Mouse (Mus musculus) olfactory bulb, adult 2 months (tissue): ENCODE results near the gene Vrk1.

Experiments used
- CTCF ChIP-seq: fragments of 200-500 bp; IDR thresholded peaks from 2 replicates; pipeline ENCODE4 v1.5.1; 2012; ENCODE audit warnings: low read depth, mild to moderate bottlenecking, low read length, moderate library complexity; ENCODE audit not compliant: insufficient read depth
- POLR2A ChIP-seq: fragments of 200-500 bp; IDR thresholded peaks from 2 replicates; pipeline ENCODE4 v1.6.1; 2012; ENCODE audit warnings: mild to moderate bottlenecking, low read depth, low read length, moderate library complexity; ENCODE audit not compliant: insufficient read depth

DNA sequence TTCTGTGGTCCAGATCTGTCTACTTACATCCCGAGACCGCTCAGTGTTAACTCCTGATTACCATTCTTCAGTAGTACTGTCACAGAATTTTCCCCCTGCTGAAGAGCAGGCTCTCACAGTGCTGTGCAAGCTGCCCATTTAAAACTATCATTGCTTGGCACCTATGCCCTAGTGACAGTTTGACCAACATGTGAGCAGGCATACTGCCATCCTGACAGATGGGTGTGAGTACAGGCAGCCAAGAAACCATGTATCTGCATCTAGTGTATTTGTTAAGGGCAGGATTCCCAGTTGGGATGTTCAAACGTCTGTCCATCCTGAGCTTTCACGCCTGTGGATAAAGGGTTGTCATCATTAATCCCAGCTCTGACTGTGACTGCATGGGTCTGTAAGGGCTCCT lies 10.0 kb downstream of the Vrk1 start:
- TF ChIP-seq CTCF = no peak
- no peak for TF ChIP-seq POLR2A
